Mouse (Mus musculus) adrenal gland, adult 18-20 months (tissue): ENCODE data around the gene Rprml. TPM values are rescaled to one million over a fixed set of nuclear protein-coding genes. Genes with fewer than 3 reads are reported as not detected.

ENCODE experiments used
- DNase-seq, 2 experiments: peaks; one replicate each; pipeline ENCODE4 v3.0.0; 2021 to 2022; ENCODE audit warnings: low spot score in 2 of 2
- long read RNA-seq, 2 experiments: library from polyadenylated mRNA; stranded (forward); transcript quantifications; one replicate each; pipeline ENCODE4 v2.0.0; 2021
- total RNA-seq, 2 experiments: library from RNA; stranded (reverse); gene quantifications; 1 replicate in 1 of 2; 2 replicates in 1 of 2; pipeline ENCODE4 v1.2.3; 2021

Rprml gene
- total RNA-seq: 1 to 10 TPM in 1 of 2 experiments, not detected in 1; 1.1 TPM
- long read RNA-seq, experiment 1, partial matches to known transcripts: 0 of 3 reads
- long read RNA-seq, experiment 1, other reads (novel, unspliced or antisense): 0 of 3 reads
- long read RNA-seq, experiment 2: 0 reads

- DNase-seq: no peak
These were observed at the start of gene Rprml for GRCm38 (mm10) chr11:103649301-103649982. Rprml (plus strand) TSS chr11:103649570.

- no peak for DNase-seq
These were observed 42.8 kb upstream of the Rprml start for GRCm38 (mm10) chr11:103606611-103607010.

GRCm38 (mm10) chr11:103610772-103611171 lies 38.6 kb upstream of the Rprml start:
- no peak for DNase-seq

- no peak for DNase-seq
These were observed 28.3 kb upstream of the Rprml start, which contains the start of gene Gm884 for GRCm38 (mm10) chr11:103621040-103621439. Gm884 (minus strand) TSS chr11:103621140.

GRCm38 (mm10) chr11:103627453-103627852 lies 21.9 kb upstream of the Rprml start:
- DNase-seq: no peak

- DNase-seq: no peak
These were observed 14.6 kb upstream of the Rprml start for GRCm38 (mm10) chr11:103634806-103635205.

- no peak for DNase-seq
These were observed 13.9 kb upstream of the Rprml start for GRCm38 (mm10) chr11:103635481-103635880.

- no peak for DNase-seq
These were observed 13.1 kb upstream of the Rprml start for GRCm38 (mm10) chr11:103636261-103636660.

GRCm38 (mm10) chr11:103638790-103639189 lies 10.6 kb upstream of the Rprml start, which contains the start of gene Lyzl6:
Lyzl6 (minus strand) TSS chr11:103638890.
- no peak for DNase-seq

- DNase-seq: peak; percentile 53 to 61
These were observed 9.9 kb upstream of the Rprml start for GRCm38 (mm10) chr11:103639407-103639946.

- no peak for DNase-seq
These were observed 6.2 kb upstream of the Rprml start for GRCm38 (mm10) chr11:103643211-103643610.

- DNase-seq: no peak
These were observed 3.6 kb upstream of the Rprml start for GRCm38 (mm10) chr11:103645731-103646130.

GRCm38 (mm10) chr11:103646301-103646700 lies 3.1 kb upstream of the Rprml start:
- no peak for DNase-seq

- no peak for DNase-seq
These were observed 1.3 kb upstream of the Rprml start for GRCm38 (mm10) chr11:103647921-103648620.

GRCm38 (mm10) chr11:103648656-103649055 lies 714 bp upstream of the Rprml start:
- DNase-seq: no peak

GRCm38 (mm10) chr11:103649983-103650493 lies 668 bp downstream of the Rprml start:
- no peak for DNase-seq

- no peak for DNase-seq
These were observed 2.1 kb downstream of the Rprml start for GRCm38 (mm10) chr11:103651426-103651825.

GRCm38 (mm10) chr11:103653359-103653965 lies 4.1 kb downstream of the Rprml start:
- no peak for DNase-seq

- DNase-seq: peak; percentile 35 to 40
These were observed 7.2 kb downstream of the Rprml start for GRCm38 (mm10) chr11:103656520-103656919.

- DNase-seq: no peak
These were observed 8.8 kb downstream of the Rprml start for GRCm38 (mm10) chr11:103658189-103658588.

GRCm38 (mm10) chr11:103661863-103662262 lies 12.5 kb downstream of the Rprml start:
- no peak for DNase-seq
